Mouse (Mus musculus) lung, postnatal 25 days (tissue): ENCODE data around the gene Snapc5.
A peak's percentile ranks its signal among the peaks of the same experiment; 100 is the strongest.
"Not testable (repeated sequence)": the region's sequence is repeated elsewhere in the genome, so short reads cannot be mapped to it uniquely, and the experiment has no call there.

ENCODE experiments used
- DNase-seq: peaks from one replicate; pipeline ENCODE4 v3.0.0; 2022; ENCODE audit warnings: low spot score

Snapc5 gene

DNA sequence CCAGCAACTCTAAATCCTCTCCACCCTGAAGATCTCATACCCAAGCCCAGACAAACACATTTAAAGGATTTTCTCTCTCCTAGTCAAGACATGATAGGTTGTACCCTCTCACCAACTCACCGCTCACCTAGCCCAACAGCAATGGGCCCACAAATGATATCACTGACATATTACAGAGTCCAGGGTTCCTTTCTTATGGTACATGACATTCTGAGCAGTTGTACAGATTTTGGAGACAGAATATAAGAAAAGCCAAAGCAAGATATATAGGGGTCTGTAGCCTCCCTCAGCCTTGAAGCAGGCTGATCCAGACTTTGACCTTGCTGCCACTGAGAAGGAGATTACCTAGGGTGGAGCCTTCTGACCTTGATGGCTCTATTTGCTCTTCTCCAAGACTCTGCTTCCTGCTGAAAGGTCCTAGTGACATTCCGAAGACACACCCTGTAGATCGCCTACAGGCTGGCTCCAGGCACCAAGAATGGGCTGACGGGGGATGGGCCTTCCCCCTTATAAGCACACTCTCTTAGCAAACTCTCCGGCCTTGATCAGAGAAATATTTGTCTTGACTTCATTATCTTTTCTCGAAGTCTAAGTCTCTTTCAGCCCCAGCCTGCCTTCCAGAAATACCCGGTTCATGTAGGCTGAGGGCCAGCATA is 19.8 kb downstream of the Snapc5 start:
- not testable (repeated sequence) for DNase-seq

DNA sequence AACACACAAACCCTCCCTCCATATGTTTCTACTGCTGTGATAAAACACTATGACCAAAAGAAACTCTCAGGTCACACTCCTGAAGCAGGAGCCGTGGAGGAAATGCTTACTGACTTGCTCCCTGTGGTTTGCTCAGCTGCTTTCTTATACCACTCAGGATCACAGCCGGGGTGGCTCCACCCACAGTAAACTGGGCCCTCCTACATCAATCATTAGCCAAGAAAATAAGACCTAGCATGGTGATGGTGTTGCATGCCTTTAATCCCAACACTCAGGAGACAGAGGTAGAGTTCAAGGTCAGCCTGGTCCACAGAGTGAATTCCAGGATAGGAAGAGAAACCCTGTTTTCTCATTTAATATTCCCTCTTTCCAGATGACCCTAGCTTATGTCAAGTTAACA is 20.8 kb downstream of the Snapc5 start:
- no peak for DNase-seq

GRCm38 (mm10) chr9:64202331-64202730 is 23.3 kb downstream of the Snapc5 start:
- peak; percentile 27 for DNase-seq

DNA sequence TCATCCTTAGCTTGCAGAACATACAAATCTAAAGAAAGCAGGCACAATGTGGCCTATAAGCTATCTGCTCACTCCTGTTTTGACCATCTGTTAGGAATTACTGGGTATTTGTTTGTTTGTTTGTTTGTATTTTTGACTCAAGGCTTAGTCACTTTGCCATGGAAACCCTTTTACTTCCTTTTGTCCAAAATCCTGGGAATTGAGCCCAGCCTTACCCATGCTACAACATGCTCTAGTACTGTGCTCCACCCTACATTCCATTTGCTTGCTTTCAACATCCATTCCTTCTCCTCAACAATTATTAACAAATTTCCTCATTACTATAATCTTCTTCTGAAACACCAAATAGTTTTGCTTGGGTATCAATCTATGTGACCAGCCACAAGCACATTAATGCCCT is 23.8 kb downstream of the Snapc5 start:
- no peak for DNase-seq

DNA sequence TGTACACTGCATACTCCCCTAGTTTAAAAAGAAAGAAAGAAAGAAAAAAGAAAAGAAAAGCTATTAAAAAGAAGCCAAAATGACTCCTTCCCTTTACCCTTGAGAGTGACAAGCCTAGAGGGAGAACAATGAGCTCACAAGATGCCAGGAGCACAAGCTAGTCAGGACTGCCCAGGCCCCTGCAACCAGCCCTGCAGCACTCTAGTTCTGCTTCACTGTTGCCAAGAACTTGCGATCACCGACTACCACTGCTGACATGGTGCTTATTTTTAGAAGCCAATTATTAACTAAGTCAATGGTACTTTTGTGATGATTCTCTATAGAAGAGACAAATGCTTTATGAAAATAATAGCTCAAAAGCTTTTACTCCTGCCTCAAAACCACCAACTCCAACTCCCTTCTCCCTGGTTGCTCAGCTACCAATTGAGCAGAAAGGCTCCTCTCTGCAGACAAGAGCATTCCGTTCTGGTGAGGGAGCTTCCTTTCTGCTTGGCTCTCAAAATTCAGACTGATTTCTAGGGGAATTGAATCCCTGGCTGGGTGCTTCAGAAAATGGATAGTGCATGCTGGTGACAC is 28.5 kb downstream of the Snapc5 start:
- no peak for DNase-seq

GRCm38 (mm10) chr9:64214452-64214851 is 35.4 kb downstream of the Snapc5 start:
- no peak for DNase-seq

DNA sequence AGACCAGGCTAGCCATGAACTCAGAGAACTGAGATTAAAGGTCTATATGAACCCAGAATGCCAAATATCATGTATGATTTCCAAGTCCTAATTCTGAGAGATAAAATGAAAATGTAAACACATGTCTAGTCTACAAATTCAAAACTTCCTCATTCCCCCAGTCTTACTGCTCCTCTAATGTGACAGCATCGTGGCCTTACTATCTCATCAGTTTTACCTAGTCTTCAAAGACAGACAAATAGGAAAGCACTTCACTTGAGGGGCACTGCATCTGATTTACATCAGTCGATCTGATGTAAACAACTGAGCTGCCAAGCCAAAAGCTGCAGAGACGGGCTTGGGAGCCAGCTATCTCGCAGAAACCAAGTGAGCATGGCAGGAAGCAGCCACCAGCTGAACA is 37.0 kb downstream of the Snapc5 start:
- DNase-seq, result no peak

DNA sequence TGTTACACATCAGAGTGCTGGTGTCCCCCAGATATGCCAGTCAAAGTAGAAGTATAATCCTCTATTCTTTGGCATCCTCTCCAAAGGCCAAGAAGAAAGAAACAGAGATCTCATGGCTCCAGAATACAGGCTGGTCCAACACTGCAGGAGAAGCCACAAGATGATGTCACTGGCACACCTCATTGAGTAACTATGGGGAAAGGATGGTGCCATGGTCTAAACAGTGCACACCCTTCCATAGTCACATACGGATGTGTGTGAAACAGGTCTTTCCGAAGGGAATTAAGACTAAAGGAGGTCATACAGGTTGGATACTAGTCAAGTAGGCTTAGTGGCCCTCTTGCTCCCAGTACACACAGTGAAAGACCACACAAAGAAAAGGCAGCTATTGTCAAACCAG is 37.6 kb downstream of the Snapc5 start:
- no peak for DNase-seq

GRCm38 (mm10) chr9:64217887-64218286 is 38.8 kb downstream of the Snapc5 start:
- DNase-seq, result no peak

GRCm38 (mm10) chr9:64219305-64219704 is 40.2 kb downstream of the Snapc5 start:
- no peak for DNase-seq

GRCm38 (mm10) chr9:64219772-64220420 is 40.8 kb downstream of the Snapc5 start:
- no peak for DNase-seq

DNA sequence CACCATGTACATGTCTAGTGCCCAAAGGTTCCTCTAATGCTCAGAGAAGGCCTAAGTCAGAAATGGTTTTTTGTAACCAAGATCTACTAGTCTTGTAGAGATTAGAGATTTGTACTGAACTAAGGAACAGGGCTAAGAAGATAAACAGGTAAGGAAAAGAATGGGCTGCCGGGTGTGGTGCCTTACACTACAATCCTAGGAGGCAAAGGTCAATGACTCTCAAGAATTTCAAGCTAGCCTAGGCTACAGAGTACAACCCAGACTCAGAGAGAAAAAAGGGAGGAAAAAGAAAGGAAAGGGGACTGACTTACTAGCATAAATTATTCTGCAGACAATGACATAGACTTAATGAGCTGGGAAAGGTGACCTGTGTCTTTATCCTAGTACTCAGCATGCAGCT is 41.5 kb downstream of the Snapc5 start:
- no peak for DNase-seq

DNA sequence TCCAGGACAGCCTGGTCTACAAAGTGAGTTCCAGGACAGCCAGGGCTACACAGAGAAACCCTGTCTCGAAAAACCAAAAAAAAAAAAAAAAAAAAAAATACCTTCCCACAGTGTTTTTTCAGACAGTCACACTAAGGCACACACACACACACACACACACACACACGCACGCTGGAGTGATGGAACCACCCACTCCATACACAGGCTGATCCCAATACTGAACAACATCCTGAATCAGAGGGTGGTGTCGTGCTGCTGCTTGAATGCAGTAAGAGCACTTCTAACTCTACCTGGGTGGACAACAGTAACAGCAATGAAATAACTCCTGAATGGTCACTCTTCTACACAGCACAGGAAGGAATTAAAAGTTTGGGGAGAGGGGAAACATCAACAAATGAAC is 42.4 kb downstream of the Snapc5 start:
- DNase-seq, result no peak

DNA sequence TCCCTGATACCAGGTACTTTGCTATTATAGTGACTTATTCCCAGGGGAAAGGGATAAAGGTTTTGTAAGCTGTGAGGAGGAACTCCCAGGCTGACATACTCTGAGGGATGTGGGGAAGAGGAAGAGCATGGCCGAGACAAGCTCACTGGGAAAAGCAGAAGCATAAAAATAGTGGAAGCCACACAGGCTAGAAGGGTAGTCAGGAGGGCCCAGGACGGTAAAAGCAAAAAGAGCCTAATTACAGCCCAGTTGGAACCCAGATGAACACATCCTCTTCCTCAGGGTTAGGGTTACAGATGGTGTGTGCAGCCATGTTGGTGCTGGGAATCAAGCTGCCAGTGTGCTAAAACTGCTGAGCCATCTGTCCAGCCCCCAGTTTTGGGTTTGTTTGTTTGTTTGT is 43.0 kb downstream of the Snapc5 start:
- no peak for DNase-seq

DNA sequence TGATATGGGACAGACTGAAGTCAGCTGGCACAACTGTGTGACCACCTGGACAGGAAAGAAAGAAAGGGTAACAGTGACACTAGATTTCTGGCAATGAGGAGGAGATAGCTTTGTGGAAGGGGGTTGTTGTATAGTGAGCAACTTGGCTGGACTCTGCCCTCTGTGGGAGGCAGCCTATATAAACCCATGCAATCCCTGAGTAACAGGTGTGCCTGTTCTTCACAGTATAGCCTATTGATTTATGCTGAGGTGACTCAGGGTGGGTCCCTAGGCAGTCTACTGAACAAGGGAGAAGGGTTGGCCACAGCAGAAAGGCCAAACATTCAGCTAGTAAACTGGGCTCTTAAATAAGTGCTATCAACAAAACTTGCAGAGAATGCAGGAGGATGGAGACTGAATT is 46.7 kb downstream of the Snapc5 start:
- DNase-seq, result no peak

DNA sequence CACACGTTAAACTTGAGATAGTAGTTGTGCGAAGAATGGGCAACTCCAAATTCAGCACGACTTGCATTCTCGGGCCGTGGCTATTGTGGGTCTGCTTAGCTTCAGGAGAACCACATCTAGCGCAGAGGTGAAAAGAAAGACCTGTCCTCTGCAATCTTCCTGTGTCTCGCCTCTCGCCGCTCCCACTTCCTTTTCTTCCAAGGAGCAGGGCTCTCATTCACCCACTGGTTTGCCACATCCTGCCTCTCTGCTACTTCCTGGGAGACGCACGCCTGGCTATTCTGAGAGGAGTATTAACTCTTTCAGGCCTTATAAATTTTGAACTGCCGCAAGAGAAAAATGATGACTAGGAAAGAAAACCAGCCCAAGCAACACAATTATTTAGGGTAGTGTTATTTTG is 48.7 kb downstream of the Snapc5 start:
- DNase-seq, result no peak

GRCm38 (mm10) chr9:64228972-64229371 is 49.9 kb downstream of the Snapc5 start:
- no peak for DNase-seq

GRCm38 (mm10) chr9:64231171-64231570 is 52.1 kb downstream of the Snapc5 start:
- no peak for DNase-seq

- DNase-seq, result no peak
Measured at GRCm38 (mm10) chr9:64231674-64232073, 52.6 kb downstream of the Snapc5 start.

- no peak for DNase-seq
Measured at GRCm38 (mm10) chr9:64232257-64232957, 53.3 kb downstream of the Snapc5 start.
